Mouse (Mus musculus) embryonic facial prominence, embryonic 11.5 days (tissue): ENCODE measurements around the gene Atpif1. TPM values are rescaled to one million over a fixed set of nuclear protein-coding genes. Genes with fewer than 3 reads are reported as not detected.
A peak's percentile ranks its signal among the peaks of the same experiment; 100 is the strongest.

Experiments
- ATAC-seq: fragments of 200-750 bp; cut with Nextera tagmentation; replicated peaks from 2 replicates; pipeline ENCODE4 v1.8.0; 2017; ENCODE audit warnings: low read depth; ENCODE audit not compliant: insufficient number of reproducible peaks, low FRiP score, low TSS enrichment
- DNase-seq: peaks from one replicate; pipeline ENCODE4 v3.0.0-alpha.2; 2015; ENCODE audit warnings: low spot score
- H3K27ac ChIP-seq: fragments of 300-500 bp; sonication (generic); replicated peaks from 2 replicates; pipeline ENCODE4 v1.5.1; 2014; ENCODE audit warnings: mild to moderate bottlenecking, low read depth, low read length, control low read depth
- H3K27me3 ChIP-seq: fragments of 300-500 bp; sonication (generic); 2 replicates; pipeline ENCODE4 v1.6.1; 2014; ENCODE audit warnings: mild to moderate bottlenecking, low read length, moderate library complexity, mixed read lengths; ENCODE audit not compliant: control insufficient read depth, insufficient read depth
- H3K36me3 ChIP-seq: fragments of 300-500 bp; sonication (generic); replicated peaks from 2 replicates; pipeline ENCODE4 v1.6.1; 2014; ENCODE audit warnings: low read depth, mild to moderate bottlenecking, low read length, moderate library complexity, mixed read lengths; ENCODE audit not compliant: control insufficient read depth, insufficient read depth
- H3K4me1 ChIP-seq: fragments of 300-500 bp; sonication (generic); 2 replicates; pipeline ENCODE4 v1.6.1; 2014; ENCODE audit warnings: low read length, mixed read lengths; ENCODE audit not compliant: control insufficient read depth, insufficient read depth
- H3K4me2 ChIP-seq: fragments of 300-500 bp; sonication (generic); 2 replicates; pipeline ENCODE4 v1.6.1; 2014; ENCODE audit warnings: low read depth, mild to moderate bottlenecking, control low read depth, low read length, moderate library complexity
- H3K4me3 ChIP-seq: fragments of 300-500 bp; sonication (generic); 2 replicates; pipeline ENCODE4 v1.5.1; 2014; ENCODE audit warnings: low read depth, low read length, control low read depth
- H3K9ac ChIP-seq: fragments of 300-500 bp; sonication (generic); replicated peaks from 2 replicates; pipeline ENCODE4 v1.6.1; 2014; ENCODE audit warnings: mild to moderate bottlenecking, control low read depth, low read length
- H3K9me3 ChIP-seq: fragments of 300-500 bp; sonication (generic); replicated peaks from 2 replicates; pipeline ENCODE4 v1.6.1; 2016; ENCODE audit warnings: mild to moderate bottlenecking, low read length, inconsistent platforms, mixed read lengths; ENCODE audit not compliant: control insufficient read depth
- WGBS: fragments of 180-500 bp; shearing (Covaris S2); extraction: QIAGEN DNeasy Blood & Tissue Kit; methylation state at CpG from one replicate; pipeline ENCODE4 v1.1.7; 2014; 5-methylcytosine and 5-hydroxymethylcytosine counted together
- polyA plus RNA-seq: library from polyadenylated mRNA; unstranded; fragments of >200 nt; fragmentation: Nextera tagmentation; extraction: Ambion mirVana; gene quantifications from 2 replicates; pipeline ENCODE4 v1.2.1, GENCODE M21; 2014

Atpif1 gene
- polyA plus RNA-seq, 1 experiment from 2014 or later, result 1,125 TPM

- Histone ChIP-seq H3K36me3 (no peaks in the 10 kb centered on the region), H3K4me1 (no peaks in the 10 kb centered on the region; the same call in 1 of the 2 replicates)
- peak; percentile 99 for DNase-seq
Measured at GRCm38 (mm10) chr4:132510352-132510798, 23.1 kb downstream of the Atpif1 start, which contains the start of gene Sesn2. Sesn2 (minus strand) TSS chr4:132510501.

GRCm38 (mm10) chr4:132509621-132510296 lies 23.7 kb downstream of the Atpif1 start:
- ATAC-seq (peak; percentile 80), DNase-seq (peak; percentile 92)
- no peaks in the 10 kb centered on the region; the same call in 1 of the 2 replicates for H3K4me1 ChIP-seq
- no peaks in the 10 kb centered on the region for H3K9me3 ChIP-seq
- under 1% methylated on average over 52 of the region's 52 CpGs for WGBS
- no peaks in the 10 kb centered on the region for H3K36me3 ChIP-seq
- peak overlapping the region; percentile 77 for H3K4me3 ChIP-seq
- H3K27me3 ChIP-seq, result no peaks in the 10 kb centered on the region
- peak overlapping the region; percentile 91 for H3K4me2 ChIP-seq
- H3K27ac ChIP-seq, result peak overlapping the region; percentile 53; the same call in 1 of the 2 replicates
- peak overlapping the region; percentile 70 for H3K9ac ChIP-seq

More at GRCm38 (mm10) chr4:132510352-132510798, 23.1 kb downstream of the Atpif1 start, which contains the start of gene Sesn2:
- Histone ChIP-seq H3K9me3 (no peaks in the 10 kb centered on the region), H3K4me2 (peak within 1 kb of the TSS; percentile 91), H3K27me3 (no peaks in the 10 kb centered on the region), H3K4me3 (peak within 1 kb of the TSS; percentile 77), H3K9ac (peak within 1 kb of the TSS; percentile 70), H3K27ac (peak within 1 kb of the TSS; percentile 53; the same call in 1 of the 2 replicates)
- under 1% methylated on average over 29 of the region's 32 CpGs for WGBS
- peak; percentile 82 for ATAC-seq

- WGBS, result 37% methylated on average over 2 of the region's 2 CpGs
- Histone ChIP-seq H3K4me3 (no peak overlapping the region), H3K36me3 (no peaks in the 10 kb centered on the region), H3K9ac (no peak overlapping the region), H3K27ac (no peak overlapping the region), H3K4me2 (no peak overlapping the region), H3K4me1 (no peaks in the 10 kb centered on the region; the same call in 1 of the 2 replicates), H3K9me3 (no peaks in the 10 kb centered on the region), H3K27me3 (no peaks in the 10 kb centered on the region)
- no peak for ATAC-seq
- DNase-seq, result no peak
Measured at GRCm38 (mm10) chr4:132507210-132507609, 26.2 kb downstream of the Atpif1 start.

- Histone ChIP-seq H3K4me1 (no peaks in the 10 kb centered on the region; the same call in 1 of the 2 replicates), H3K9ac (no peak overlapping the region), H3K4me3 (no peak overlapping the region), H3K9me3 (no peaks in the 10 kb centered on the region), H3K4me2 (no peak overlapping the region), H3K36me3 (no peaks in the 10 kb centered on the region), H3K27ac (no peak overlapping the region), H3K27me3 (no peaks in the 10 kb centered on the region)
- DNase-seq (no peak), ATAC-seq (no peak)
- WGBS, result 76% methylated on average over 6 of the region's 6 CpGs
Measured at GRCm38 (mm10) chr4:132506250-132506649, 27.2 kb downstream of the Atpif1 start.

- Histone ChIP-seq H3K4me1 (no peaks in the 10 kb centered on the region; the same call in 1 of the 2 replicates), H3K4me3 (no peak overlapping the region), H3K4me2 (no peak overlapping the region), H3K36me3 (no peaks in the 10 kb centered on the region), H3K27ac (no peak overlapping the region), H3K27me3 (no peaks in the 10 kb centered on the region), H3K9ac (no peak overlapping the region), H3K9me3 (no peaks in the 10 kb centered on the region)
- no peak for DNase-seq
- ATAC-seq, result no peak
- 33% methylated on average over 10 of the region's 10 CpGs for WGBS
Measured at GRCm38 (mm10) chr4:132505800-132506199, 27.7 kb downstream of the Atpif1 start.

- no peaks in the 10 kb centered on the region for H3K36me3 ChIP-seq
- no peaks in the 10 kb centered on the region for H3K9me3 ChIP-seq
- H3K9ac ChIP-seq, result no peak overlapping the region
- H3K4me2 ChIP-seq, result no peak overlapping the region
- H3K27me3 ChIP-seq, result no peaks in the 10 kb centered on the region
- H3K4me1 ChIP-seq, result no peaks in the 10 kb centered on the region; the same call in 1 of the 2 replicates
- no peak overlapping the region for H3K27ac ChIP-seq
- 56% methylated on average over 6 of the region's 6 CpGs for WGBS
- no peak for DNase-seq
- no peak for ATAC-seq
- no peak overlapping the region for H3K4me3 ChIP-seq
Measured at GRCm38 (mm10) chr4:132505034-132505738, 28.3 kb downstream of the Atpif1 start.

GRCm38 (mm10) chr4:132503344-132503743 lies 30.1 kb downstream of the Atpif1 start:
- ATAC-seq (no peak), DNase-seq (no peak)
- no peak overlapping the region for H3K4me2 ChIP-seq
- H3K4me3 ChIP-seq, result no peak overlapping the region
- H3K27me3 ChIP-seq, result no peaks in the 10 kb centered on the region
- H3K4me1 ChIP-seq, result no peaks in the 10 kb centered on the region; the same call in 1 of the 2 replicates
- no peaks in the 10 kb centered on the region for H3K9me3 ChIP-seq
- no peaks in the 10 kb centered on the region for H3K36me3 ChIP-seq
- no peak overlapping the region for H3K27ac ChIP-seq
- WGBS, result 86% methylated on average over 11 of the region's 11 CpGs
- H3K9ac ChIP-seq, result no peak overlapping the region

- 95% methylated on average over 6 of the region's 6 CpGs for WGBS
- no peak overlapping the region for H3K4me3 ChIP-seq
- no peak for ATAC-seq
- no peaks in the 10 kb centered on the region for H3K4me1 ChIP-seq
- no peak overlapping the region for H3K4me2 ChIP-seq
- no peak overlapping the region for H3K9ac ChIP-seq
- H3K9me3 ChIP-seq, result no peaks in the 10 kb centered on the region
- H3K27ac ChIP-seq, result no peak overlapping the region
- no peak for DNase-seq
- H3K27me3 ChIP-seq, result no peaks in the 10 kb centered on the region
- no peaks in the 10 kb centered on the region for H3K36me3 ChIP-seq
Measured at GRCm38 (mm10) chr4:132501639-132502038, 31.8 kb downstream of the Atpif1 start.
